ENCODE assay signal across 23 mouse cellular contexts in the genomic region with DNA sequence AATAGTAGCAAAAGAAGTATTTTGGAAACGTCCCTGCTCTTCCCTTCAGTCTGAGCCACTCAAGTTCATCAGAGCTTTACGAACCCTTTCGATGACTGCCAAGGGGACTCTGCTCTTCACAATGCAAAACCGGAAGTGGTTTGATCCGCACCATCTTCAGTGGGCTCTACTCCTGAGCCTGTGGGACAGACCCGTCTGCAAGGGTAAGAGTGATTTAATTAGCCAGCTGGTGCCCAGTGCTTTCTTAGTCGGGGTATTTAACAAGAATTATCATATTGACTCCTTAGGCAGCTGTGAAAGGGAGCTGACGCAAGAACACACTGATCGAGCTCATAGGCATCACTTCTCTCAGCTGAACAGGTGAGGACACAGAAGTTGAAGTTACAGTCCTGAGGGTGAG. TPM values are rescaled to one million over a fixed set of nuclear protein-coding genes. Genes with fewer than 3 reads are reported as not detected.
DNase-seq lines count a peak whose midpoint lies in the region; ATAC-seq and TF ChIP-seq lines count a peak whose summit lies in the region.
"Had no signal": no experiment of that assay in that cellular context is flagged by ENCODE, and none has a peak within 500 bp of the region (broad histone marks: within the 10 kb centered on the region; RNA-seq: fewer than 3 reads in every experiment).

No protein-coding gene starts in this region.

- no peak for DNase-seq in forebrain, embryonic 11.5 days (ENCODE audit: low spot score)
- no peak for DNase-seq in forebrain, embryonic 10.5 days (ENCODE audit: extremely low spot score, low spot score)
- peak; percentile 16 for DNase-seq in intestine, embryonic 14.5 days (ENCODE audit: low spot score)
- DNase-seq in layer of hippocampus, adult 2 months (ENCODE audit: low spot score in 2 of 2) = no peak
- DNase-seq: adrenal gland, adult 8-10 months; adrenal gland, postnatal 25 days; cerebellum, adult 18-20 months; cerebellum, adult 9-10 months; cerebellum, postnatal 14 days; gastrocnemius, postnatal 25 days; heart, adult 18-20 months; heart, postnatal 10 days; heart, postnatal 36 days had no signal

- H3K36me3 ChIP-seq in forebrain, embryonic 11.5 days (ENCODE audit: control insufficient read depth, insufficient read depth, low read length) = no peaks in the 10 kb centered on the region
- H3K36me3 ChIP-seq in forebrain, embryonic 10.5 days (replicated peaks) = no peaks in the 10 kb centered on the region
- H3K36me3 ChIP-seq in intestine, embryonic 14.5 days (ENCODE audit: control insufficient read depth, insufficient read depth, low read length) = no peaks in the 10 kb centered on the region
- no peaks in the 10 kb centered on the region for H3K36me3 ChIP-seq in intestine, embryonic 15.5 days
- H3K36me3 ChIP-seq in midbrain, embryonic 13.5 days = no peaks in the 10 kb centered on the region
- H3K36me3 ChIP-seq in midbrain, embryonic 15.5 days (replicated peaks) = no peaks in the 10 kb centered on the region
- H3K36me3 ChIP-seq: forebrain, embryonic 12.5 days; forebrain, embryonic 15.5 days; heart, embryonic 12.5 days; heart, embryonic 15.5 days; hindbrain, embryonic 10.5 days had no signal

- no peak overlapping the region for H3K4me3 ChIP-seq in forebrain, embryonic 11.5 days (ENCODE audit: low read depth, low read length)
- H3K4me3 ChIP-seq in forebrain, embryonic 10.5 days = no peak overlapping the region
- no peak overlapping the region for H3K4me3 ChIP-seq in intestine, embryonic 14.5 days (ENCODE audit: low read depth, low read length)
- no peak overlapping the region for H3K4me3 ChIP-seq in intestine, embryonic 15.5 days (replicated peaks)
- H3K4me3 ChIP-seq in midbrain, embryonic 13.5 days (replicated peaks) = no peak overlapping the region
- H3K4me3 ChIP-seq in midbrain, embryonic 15.5 days = no peak overlapping the region
- no peak overlapping the region for H3K4me3 ChIP-seq in layer of hippocampus, adult 2 months
- H3K4me3 ChIP-seq: forebrain, embryonic 12.5 days; forebrain, embryonic 15.5 days; heart, embryonic 12.5 days; heart, embryonic 15.5 days; hindbrain, embryonic 10.5 days had no signal

- 83% methylated on average over 9 of the region's 9 CpGs for WGBS in forebrain, embryonic 11.5 days
- 88% methylated on average over 9 of the region's 9 CpGs for WGBS in forebrain, embryonic 10.5 days
- 86% methylated on average over 9 of the region's 9 CpGs for WGBS in intestine, embryonic 14.5 days
- WGBS in intestine, embryonic 15.5 days = 82% methylated on average over 9 of the region's 9 CpGs
- 58% methylated on average over 9 of the region's 9 CpGs for WGBS in midbrain, embryonic 13.5 days
- 61% methylated on average over 9 of the region's 9 CpGs for WGBS in midbrain, embryonic 15.5 days

- 0 out of 2 replicates have a peak, but pooled peaks have one; percentile 21 for ATAC-seq in forebrain, embryonic 11.5 days (replicated peaks; ENCODE audit: low FRiP score)
- no peak for ATAC-seq in intestine, embryonic 14.5 days (replicated peaks; ENCODE audit: low FRiP score, low TSS enrichment, low read depth)
- ATAC-seq in intestine, embryonic 15.5 days = no peak
- ATAC-seq in midbrain, embryonic 13.5 days = peak; percentile 69; the same call in 1 of the 2 replicates
- ATAC-seq in midbrain, embryonic 15.5 days (replicated peaks) = no peak
- ATAC-seq: activated CD4-positive, CD25-positive, alpha-beta regulatory T cell, adult 4 months; forebrain, embryonic 15.5 days; hindbrain, embryonic 16.5 days had no signal

- H3K27ac ChIP-seq in forebrain, embryonic 11.5 days (ENCODE audit: low read depth, low read length) = no peak overlapping the region
- no peak overlapping the region for H3K27ac ChIP-seq in forebrain, embryonic 10.5 days
- H3K27ac ChIP-seq in intestine, embryonic 14.5 days (ENCODE audit: low read depth) = no peak overlapping the region
- no peak overlapping the region for H3K27ac ChIP-seq in intestine, embryonic 15.5 days
- H3K27ac ChIP-seq in midbrain, embryonic 13.5 days = no peak overlapping the region
- no peak overlapping the region for H3K27ac ChIP-seq in midbrain, embryonic 15.5 days
- no peak overlapping the region for H3K27ac ChIP-seq in layer of hippocampus, adult 2 months
- H3K27ac ChIP-seq: forebrain, embryonic 12.5 days; forebrain, embryonic 15.5 days; heart, embryonic 15.5 days; hindbrain, embryonic 10.5 days had no signal

- no peaks in the 10 kb centered on the region for H3K27me3 ChIP-seq in forebrain, embryonic 11.5 days (ENCODE audit: control insufficient read depth, insufficient read depth, low read length)
- H3K27me3 ChIP-seq in forebrain, embryonic 10.5 days (ENCODE audit: poor library complexity, severe bottlenecking) = no peaks in the 10 kb centered on the region
- H3K27me3 ChIP-seq in intestine, embryonic 14.5 days (replicated peaks; ENCODE audit: control insufficient read depth, insufficient read depth, low read length) = no peaks in the 10 kb centered on the region
- no peaks in the 10 kb centered on the region for H3K27me3 ChIP-seq in intestine, embryonic 15.5 days (replicated peaks)
- H3K27me3 ChIP-seq in midbrain, embryonic 13.5 days = no peaks in the 10 kb centered on the region
- no peaks in the 10 kb centered on the region for H3K27me3 ChIP-seq in midbrain, embryonic 15.5 days (replicated peaks)
- H3K27me3 ChIP-seq: forebrain, embryonic 12.5 days; forebrain, embryonic 15.5 days; heart, embryonic 12.5 days; heart, embryonic 15.5 days had no signal

- H3K4me2 ChIP-seq in forebrain, embryonic 11.5 days (ENCODE audit: low read depth, low read length, severe bottlenecking) = no peak overlapping the region
- no peak overlapping the region for H3K4me2 ChIP-seq in intestine, embryonic 14.5 days (ENCODE audit: low read length)
- no peak overlapping the region for H3K4me2 ChIP-seq in intestine, embryonic 15.5 days (replicated peaks)
- no peak overlapping the region for H3K4me2 ChIP-seq in midbrain, embryonic 13.5 days (replicated peaks)
- no peak overlapping the region; the same call in 1 of the 2 replicates for H3K4me2 ChIP-seq in midbrain, embryonic 15.5 days
- H3K4me2 ChIP-seq: forebrain, embryonic 12.5 days; forebrain, embryonic 15.5 days; heart, embryonic 12.5 days; heart, embryonic 15.5 days had no signal

- no peak overlapping the region for H3K9ac ChIP-seq in forebrain, embryonic 11.5 days (ENCODE audit: low read length)
- no peak overlapping the region for H3K9ac ChIP-seq in intestine, embryonic 14.5 days (ENCODE audit: low read length)
- no peak overlapping the region for H3K9ac ChIP-seq in intestine, embryonic 15.5 days
- no peak overlapping the region for H3K9ac ChIP-seq in midbrain, embryonic 13.5 days (replicated peaks)
- H3K9ac ChIP-seq in midbrain, embryonic 15.5 days = no peak overlapping the region
- H3K9ac ChIP-seq: forebrain, embryonic 12.5 days; forebrain, embryonic 15.5 days; heart, embryonic 12.5 days; heart, embryonic 15.5 days had no signal

- no peaks in the 10 kb centered on the region for H3K9me3 ChIP-seq in forebrain, embryonic 11.5 days (ENCODE audit: control insufficient read depth, low read length)
- no peaks in the 10 kb centered on the region for H3K9me3 ChIP-seq in forebrain, embryonic 10.5 days
- H3K9me3 ChIP-seq in intestine, embryonic 14.5 days (ENCODE audit: control insufficient read depth, low read length) = no peaks in the 10 kb centered on the region
- H3K9me3 ChIP-seq in intestine, embryonic 15.5 days = no peaks in the 10 kb centered on the region
- H3K9me3 ChIP-seq in midbrain, embryonic 13.5 days = no peaks in the 10 kb centered on the region
- H3K9me3 ChIP-seq in midbrain, embryonic 15.5 days = no peaks in the 10 kb centered on the region
- H3K9me3 ChIP-seq: forebrain, embryonic 12.5 days; forebrain, embryonic 15.5 days; heart, embryonic 12.5 days; heart, embryonic 15.5 days; hindbrain, embryonic 10.5 days had no signal

- no peaks in the 10 kb centered on the region for H3K4me1 ChIP-seq in forebrain, embryonic 11.5 days (replicated peaks; ENCODE audit: control insufficient read depth, insufficient read depth, low read length)
- no peaks in the 10 kb centered on the region for H3K4me1 ChIP-seq in forebrain, embryonic 10.5 days
- no peaks in the 10 kb centered on the region for H3K4me1 ChIP-seq in intestine, embryonic 14.5 days (replicated peaks; ENCODE audit: control insufficient read depth, insufficient read depth, low read length)
- no peaks in the 10 kb centered on the region for H3K4me1 ChIP-seq in intestine, embryonic 15.5 days (replicated peaks)
- 0 out of 2 replicates have a peak, but pooled peaks cover 4% of the 10 kb centered on the region for H3K4me1 ChIP-seq in midbrain, embryonic 13.5 days (replicated peaks)
- no peaks in the 10 kb centered on the region for H3K4me1 ChIP-seq in midbrain, embryonic 15.5 days
- H3K4me1 ChIP-seq: forebrain, embryonic 12.5 days; forebrain, embryonic 15.5 days; heart, embryonic 15.5 days; hindbrain, embryonic 10.5 days had no signal

- no peak for TF ChIP-seq CTCF in layer of hippocampus, adult 2 months (conservative IDR thresholded peaks at IDR 0.05)

RNA-seq across cellular contexts. Expression of a gene that starts 16.5 kb away (rescaled TPM):
- 2.6 and 3.0 TPM in 2 replicates for polyA plus RNA-seq in forebrain, embryonic 11.5 days (2014; fragmentation: Nextera tagmentation; extraction: Ambion mirVana)
- polyA plus RNA-seq in forebrain, embryonic 10.5 days (2016; fragmentation: Nextera tagmentation; extraction: Ambion mirVana) = 0.84 and 1.2 TPM in 2 replicates
- 10.3 and 11.7 TPM in 2 replicates for polyA plus RNA-seq in intestine, embryonic 14.5 days (2014; fragmentation: Nextera tagmentation; extraction: Ambion mirVana)
- polyA plus RNA-seq in intestine, embryonic 15.5 days (2015; fragmentation: Nextera tagmentation; extraction: Ambion mirVana) = 13.8 and 16.5 TPM in 2 replicates
- 1.2 and 2.2 TPM in 2 replicates for polyA plus RNA-seq in midbrain, embryonic 13.5 days (2015; fragmentation: Nextera tagmentation; extraction: Ambion mirVana)
- polyA plus RNA-seq in midbrain, embryonic 15.5 days (2015; fragmentation: Nextera tagmentation; extraction: Ambion mirVana) = 3.5 and 4.0 TPM in 2 replicates
- total RNA-seq in layer of hippocampus, adult 2 months (2021) = 1 to 10 TPM; 1.7 to 2.0 TPM
- polyA plus RNA-seq: activated CD4-positive, CD25-positive, alpha-beta regulatory T cell, adult 4 months had no signal

Comparison
In these comparisons a context has a peak if more than half of its experiments do, and no peak if none do; other contexts are left out.
1. ATAC-seq: peak in forebrain, embryonic 11.5 days (single experiment) and midbrain, embryonic 13.5 days (single experiment); none in intestine, embryonic 14.5 days (single experiment), intestine, embryonic 15.5 days (single experiment) and midbrain, embryonic 15.5 days (single experiment).